Mouse (Mus musculus) olfactory bulb, adult 2 months (tissue): ENCODE data around the gene Nxpe5.

Source experiments
- CTCF ChIP-seq: fragments of 200-500 bp; IDR thresholded peaks from 2 replicates; pipeline ENCODE4 v1.5.1; 2012; ENCODE audit warnings: low read depth, mild to moderate bottlenecking, low read length, moderate library complexity; ENCODE audit not compliant: insufficient read depth
- POLR2A ChIP-seq: fragments of 200-500 bp; IDR thresholded peaks from 2 replicates; pipeline ENCODE4 v1.6.1; 2012; ENCODE audit warnings: mild to moderate bottlenecking, low read depth, low read length, moderate library complexity; ENCODE audit not compliant: insufficient read depth

GRCm38 (mm10) chr5:138233778-138234177, 8.1 kb downstream of the Nxpe5 start:
- TF ChIP-seq CTCF (no peak), POLR2A (no peak)
